Mouse (Mus musculus) v-Abl transformed pro-B cells (cell line): Measurements from ENCODE around the gene Efhd2.

Source experiments
- in situ Hi-C, 2 experiments: fragments of 400-800 bp; cut with MboI; formaldehyde crosslinking; loops; one replicate each; pipeline ENCODE4 v1.15.1; 2025; ENCODE audit not compliant: unreplicated experiment in 2 of 2

Efhd2 gene

GRCm38 (mm10) chr4:141881950-141882349, 7.2 kb upstream of the Efhd2 start:
- in situ Hi-C loops: no loop called here

DNA sequence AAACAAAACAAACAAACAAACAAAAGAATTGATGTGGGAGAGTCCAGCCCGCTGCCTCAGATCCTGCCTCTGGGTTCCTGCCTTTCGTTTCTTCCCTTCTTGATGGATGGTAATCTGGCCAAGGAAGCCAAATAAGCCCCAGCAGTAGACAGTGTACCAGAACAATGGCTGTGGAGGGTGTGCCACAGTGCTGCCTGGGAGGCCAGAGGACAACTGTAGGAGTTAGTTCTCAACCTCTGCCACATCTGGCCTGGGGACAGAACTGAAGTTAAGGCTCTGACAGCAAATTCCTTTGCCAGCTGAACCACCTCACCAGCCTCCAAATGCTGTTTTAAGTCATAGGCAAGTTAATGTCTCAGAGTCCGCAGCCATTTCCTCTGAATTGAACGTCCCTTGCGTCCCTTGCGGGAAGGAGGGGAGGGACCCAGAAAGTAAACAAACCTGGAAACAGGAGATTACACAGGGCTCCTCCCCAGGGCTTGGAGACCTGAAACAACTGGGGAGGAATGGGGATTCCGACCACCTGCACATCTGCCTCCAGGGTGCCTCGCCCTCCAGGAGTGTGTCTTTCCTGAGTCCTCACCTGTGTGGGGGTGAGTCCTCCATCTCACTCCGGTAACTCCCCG, 6.7 kb upstream of the Efhd2 start:
- in situ Hi-C loops: no loop called here

- in situ Hi-C loops: no loop called here
Measured at GRCm38 (mm10) chr4:141879875-141880274, 5.2 kb upstream of the Efhd2 start.

DNA sequence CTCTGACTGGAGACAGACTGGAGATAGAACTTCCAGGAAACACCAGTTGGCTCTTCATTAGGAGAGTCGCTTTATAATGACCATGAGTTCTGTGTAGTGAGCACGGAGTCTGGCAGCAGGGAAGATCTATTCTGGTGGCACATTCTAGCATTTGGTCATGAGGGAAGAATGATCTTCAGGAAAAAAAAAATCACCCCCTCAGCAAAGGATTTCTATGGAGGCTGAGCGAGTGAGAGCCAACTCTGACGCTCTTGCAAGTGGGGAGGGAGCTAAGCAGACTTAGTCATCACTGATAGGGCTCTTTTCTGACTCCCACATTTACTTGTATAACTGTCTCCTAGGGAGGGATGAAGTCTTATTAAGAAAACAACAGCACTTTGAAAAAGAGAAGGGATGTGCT, 4.4 kb upstream of the Efhd2 start:
- in situ Hi-C loops: no loop called here

DNA sequence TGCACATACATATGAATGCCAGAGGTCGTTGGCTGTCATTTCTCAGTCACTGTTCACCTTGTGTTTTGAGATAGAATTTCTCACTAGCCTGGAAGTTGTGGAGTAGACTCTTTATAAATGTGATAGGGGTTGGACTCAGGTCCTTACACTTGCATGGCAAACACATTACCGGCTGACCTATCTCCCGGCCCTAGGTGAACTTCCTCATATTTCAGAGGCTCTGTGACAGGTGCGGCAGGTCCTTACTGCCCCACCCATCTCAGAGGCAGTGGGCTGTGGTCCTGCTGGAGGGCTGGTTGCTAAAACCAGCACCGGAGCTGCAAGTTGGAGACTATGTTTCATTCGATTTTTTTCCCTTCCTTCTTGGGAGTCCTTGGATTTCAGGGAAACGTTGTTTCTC, 3.9 kb upstream of the Efhd2 start:
- in situ Hi-C loops: no loop called here

GRCm38 (mm10) chr4:141875481-141876108, 875 bp upstream of the Efhd2 start:
- in situ Hi-C loops: no loop called here

GRCm38 (mm10) chr4:141874111-141874600, 564 bp downstream of the Efhd2 start:
- in situ Hi-C loops: loop anchor here (25.0 kb wide), 3 partner anchors 1363 to 1538 kb away; partner anchors contain the start of genes Pramef8 (in 1 of the 2) and Pramel1 (in 1 of the 2)

- in situ Hi-C loops: loop anchor here (25.0 kb wide), 3 partner anchors 1364 to 1539 kb away; partner anchors contain the start of genes Pramef8 (in 1 of the 2) and Pramel1 (in 1 of the 2)
Measured at GRCm38 (mm10) chr4:141872977-141873376, 1.7 kb downstream of the Efhd2 start.

GRCm38 (mm10) chr4:141871909-141872308, 2.8 kb downstream of the Efhd2 start:
- in situ Hi-C loops: loop anchor here (25.0 kb wide), 3 partner anchors 1365 to 1540 kb away; partner anchors contain the start of genes Pramef8 (in 1 of the 2) and Pramel1 (in 1 of the 2)

GRCm38 (mm10) chr4:141871333-141871725, 3.4 kb downstream of the Efhd2 start:
- in situ Hi-C loops: loop anchor here (25.0 kb wide), 3 partner anchors 1366 to 1541 kb away; partner anchors contain the start of genes Pramef8 (in 1 of the 2) and Pramel1 (in 1 of the 2)

DNA sequence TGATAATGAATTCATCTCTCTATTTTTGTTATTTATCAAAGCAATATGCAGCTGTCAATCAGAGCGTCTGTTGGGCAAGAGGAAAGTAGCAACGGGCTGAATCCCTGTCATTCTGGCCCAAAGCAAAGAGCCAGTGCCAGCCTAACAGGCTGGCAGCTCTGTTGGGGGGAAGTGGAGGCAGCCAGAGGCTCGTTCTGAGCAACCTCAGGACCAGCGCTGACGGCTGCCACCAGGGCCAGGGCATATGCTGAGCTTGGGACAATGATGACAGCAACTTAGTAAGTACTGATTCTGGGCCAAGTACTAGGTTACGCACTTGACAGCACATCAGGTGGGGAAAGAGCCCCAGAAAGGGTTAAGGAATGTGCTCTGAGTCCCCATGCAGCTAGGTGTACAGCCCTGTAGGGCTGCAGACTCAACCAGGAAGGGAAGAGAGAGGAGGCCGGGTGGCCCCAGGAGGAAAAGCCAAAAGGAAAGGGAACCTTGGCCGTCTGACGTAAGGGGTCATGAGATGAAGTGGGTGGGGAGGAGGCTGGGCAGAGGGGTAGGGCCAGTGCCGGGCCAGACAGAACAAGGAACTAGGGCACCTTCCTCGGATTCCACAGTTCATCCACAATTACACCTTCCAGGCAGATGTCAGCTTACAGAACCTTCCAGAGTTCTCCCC, 3.9 kb downstream of the Efhd2 start:
- in situ Hi-C loops: loop anchor here (25.0 kb wide), 3 partner anchors 1367 to 1542 kb away; partner anchors contain the start of genes Pramef8 (in 1 of the 2) and Pramel1 (in 1 of the 2)

DNA sequence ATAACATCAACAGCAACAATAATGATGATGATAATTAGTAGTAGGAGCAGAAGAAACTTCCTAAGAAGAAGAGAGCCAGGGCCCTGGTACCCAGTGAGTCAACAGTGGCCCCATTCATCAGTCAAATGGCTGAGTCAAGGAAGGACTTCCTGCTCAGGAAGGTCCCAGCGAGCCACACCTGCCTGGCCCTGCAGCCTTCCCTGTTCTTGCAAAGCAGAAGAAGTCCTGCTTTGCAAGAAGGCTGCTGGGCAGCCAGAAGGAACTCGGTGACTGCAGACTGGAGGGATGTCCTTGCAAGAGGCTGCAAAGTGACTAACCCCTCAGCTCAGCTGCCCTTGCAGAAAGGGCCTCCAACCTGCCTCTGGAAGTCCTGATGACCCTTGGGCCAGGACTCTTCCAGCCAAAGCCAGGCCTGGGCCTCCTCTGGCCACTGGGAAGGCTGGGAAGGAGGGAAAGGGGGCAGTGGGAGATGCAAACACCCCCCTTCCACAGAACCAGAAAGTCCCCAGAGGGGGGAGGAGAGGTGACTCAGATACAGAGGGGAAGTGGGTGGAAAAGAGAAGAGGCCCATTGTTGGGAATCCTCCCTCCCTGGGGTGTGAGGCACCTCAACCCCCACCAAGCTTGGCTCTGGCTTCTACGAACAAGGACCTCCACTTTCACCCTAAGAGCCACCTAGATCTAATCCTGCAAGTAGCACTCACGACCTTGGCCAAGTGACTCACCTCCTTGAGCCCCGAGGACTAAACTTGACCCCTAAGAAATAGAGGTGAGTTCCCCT, 5.1 kb downstream of the Efhd2 start:
- in situ Hi-C loops: loop anchor here (25.0 kb wide), 3 partner anchors 1368 to 1543 kb away; partner anchors contain the start of genes Pramef8 (in 1 of the 2) and Pramel1 (in 1 of the 2)

- in situ Hi-C loops: loop anchor here (25.0 kb wide), 3 partner anchors 1369 to 1544 kb away; partner anchors contain the start of genes Pramef8 (in 1 of the 2) and Pramel1 (in 1 of the 2)
Measured at GRCm38 (mm10) chr4:141868051-141868450, 6.7 kb downstream of the Efhd2 start.

DNA sequence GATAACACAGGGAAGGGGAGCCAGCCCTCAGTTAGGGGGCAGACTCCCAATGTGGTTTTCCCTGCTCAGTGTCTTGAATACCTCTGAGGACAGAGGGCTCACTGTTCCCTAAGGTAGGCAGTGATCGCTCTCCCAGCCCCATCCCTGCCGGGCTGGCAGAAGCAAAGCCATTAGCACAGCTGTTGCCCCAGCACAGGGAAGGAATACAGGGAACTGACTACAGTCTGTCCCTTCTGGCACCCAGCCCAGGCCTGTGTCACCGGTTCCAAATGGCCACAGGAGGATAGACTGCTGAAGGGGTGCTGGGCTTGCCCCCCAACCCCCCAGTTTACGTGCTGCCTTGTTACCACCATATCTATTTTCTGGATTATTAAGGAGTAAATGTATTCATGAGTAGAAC, 7.2 kb downstream of the Efhd2 start:
- in situ Hi-C loops: loop anchor here (25.0 kb wide), 3 partner anchors 1370 to 1545 kb away; partner anchors contain the start of genes Pramef8 (in 1 of the 2) and Pramel1 (in 1 of the 2)

DNA sequence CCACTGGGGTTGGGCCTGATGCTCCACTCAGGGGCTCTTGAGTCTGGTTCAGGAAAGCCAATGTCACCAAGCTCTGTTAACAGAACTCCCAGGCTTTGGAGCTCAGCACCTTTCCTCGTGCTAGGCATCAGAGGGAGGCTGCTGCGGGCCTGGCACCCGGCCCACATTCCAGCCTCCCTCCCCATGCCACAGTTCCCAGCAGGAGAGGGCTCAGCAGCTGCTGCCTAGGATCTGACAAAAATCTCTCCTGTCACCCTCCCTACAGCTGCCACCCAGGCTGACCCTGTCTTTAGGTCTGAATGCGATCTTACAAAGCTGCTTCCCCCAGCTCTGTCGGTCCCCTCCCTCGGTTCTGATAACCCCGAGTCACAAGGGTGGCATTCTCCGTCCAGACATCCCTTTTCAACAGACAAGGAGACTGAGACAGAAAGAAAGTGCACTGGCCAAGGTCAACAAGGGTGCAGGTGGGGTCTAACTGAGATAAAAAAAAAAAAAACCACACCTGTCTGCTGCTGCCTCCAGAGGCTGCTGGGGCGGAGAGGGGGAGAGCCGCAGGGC, 7.7 kb downstream of the Efhd2 start:
- in situ Hi-C loops: loop anchor here (25.0 kb wide), 3 partner anchors 1370 to 1545 kb away; partner anchors contain the start of genes Pramef8 (in 1 of the 2) and Pramel1 (in 1 of the 2)

GRCm38 (mm10) chr4:141865600-141865999, 9.1 kb downstream of the Efhd2 start:
- in situ Hi-C loops: loop anchor here (25.0 kb wide), 3 partner anchors 1372 to 1547 kb away; partner anchors contain the start of genes Pramef8 (in 1 of the 2) and Pramel1 (in 1 of the 2)

DNA sequence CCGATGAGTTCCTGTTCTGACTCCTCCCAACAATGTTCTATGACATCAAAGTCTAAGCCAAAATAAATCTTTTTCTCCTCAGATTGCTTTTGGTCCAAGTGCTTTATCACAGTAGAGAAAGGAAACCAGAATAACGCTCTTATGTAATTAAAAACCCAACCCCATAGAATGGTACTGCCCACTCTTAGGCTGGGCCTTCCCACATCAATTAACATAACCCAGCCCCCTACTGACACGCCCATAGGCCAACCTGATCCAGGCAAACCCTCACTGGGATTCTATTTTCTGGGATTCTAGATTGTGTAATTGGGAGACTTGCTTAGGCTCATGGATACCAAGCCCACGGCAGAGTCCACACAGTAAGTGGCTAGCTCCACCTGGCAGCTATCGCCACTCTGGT, 9.7 kb downstream of the Efhd2 start:
- in situ Hi-C loops: loop anchor here (25.0 kb wide), 3 partner anchors 1372 to 1547 kb away; partner anchors contain the start of genes Pramef8 (in 1 of the 2) and Pramel1 (in 1 of the 2)

- in situ Hi-C loops: loop anchor here (25.0 kb wide), 3 partner anchors 1373 to 1548 kb away; partner anchors contain the start of genes Pramef8 (in 1 of the 2) and Pramel1 (in 1 of the 2)
Measured at GRCm38 (mm10) chr4:141864506-141864905, 10.2 kb downstream of the Efhd2 start.

- in situ Hi-C loops: loop anchor here (25.0 kb wide), 3 partner anchors 1373 to 1548 kb away; partner anchors contain the start of genes Pramef8 (in 1 of the 2) and Pramel1 (in 1 of the 2)
Measured at GRCm38 (mm10) chr4:141863726-141864280, 10.9 kb downstream of the Efhd2 start.
